Mouse (Mus musculus) kidney, embryonic 16.5 days (tissue): ENCODE results near the gene Rabep2. TPM values are rescaled to one million over a fixed set of nuclear protein-coding genes. Genes with fewer than 3 reads are reported as not detected.

Experiments
- polyA plus RNA-seq: library from polyadenylated mRNA; unstranded; fragments of >200 nt; fragmentation: Nextera tagmentation; extraction: Ambion mirVana; gene quantifications from 2 replicates; pipeline ENCODE4 v1.2.1, GENCODE M21; 2015

The Rabep2 gene
- polyA plus RNA-seq, 1 experiment from 2014 or later: 39.0 TPM

Other genes starting within 250 kb of the Rabep2 start
- gene Xpo6, start 228.3 kb upstream of the Rabep2 start, polyA plus RNA-seq: 48.3 and 54.3 TPM in 2 replicates
- gene Sbk1, start 156.1 kb upstream of the Rabep2 start, polyA plus RNA-seq: 25.9 and 29.7 TPM in 2 replicates
- 1.7 and 2.4 TPM in 2 replicates for gene Lat, start 59.2 kb upstream of the Rabep2 start, polyA plus RNA-seq
- 78.0 and 78.9 TPM in 2 replicates for gene Spns1, start 51.3 kb upstream of the Rabep2 start, polyA plus RNA-seq
- 1.9 and 2.5 TPM in 2 replicates for gene Nfatc2ip, start 32.0 kb upstream of the Rabep2 start, polyA plus RNA-seq
- gene Cd19, start 13.9 kb upstream of the Rabep2 start, polyA plus RNA-seq: 0.09 TPM in 1 of 2 replicates, not detected in the other
- gene Atp2a1, start 34.3 kb downstream of the Rabep2 start, polyA plus RNA-seq: 7.1 and 7.8 TPM in 2 replicates
- gene Sh2b1, start 46.7 kb downstream of the Rabep2 start, polyA plus RNA-seq: 62.5 and 66.5 TPM in 2 replicates
- 177 and 196 TPM in 2 replicates for gene Tufm, start 58.6 kb downstream of the Rabep2 start, polyA plus RNA-seq
- 41.5 and 47.9 TPM in 2 replicates for gene Atxn2l, start 74.7 kb downstream of the Rabep2 start, polyA plus RNA-seq
- 200 and 219 TPM in 2 replicates for gene Eif3c, start 137.7 kb downstream of the Rabep2 start, polyA plus RNA-seq
- 0.96 and 1.1 TPM in 2 replicates for gene Apobr, start 156.2 kb downstream of the Rabep2 start, polyA plus RNA-seq
- gene Cln3, start 157.1 kb downstream of the Rabep2 start, polyA plus RNA-seq: 39.3 and 41.3 TPM in 2 replicates
- not detected in 2 replicates for gene Il27, start 166.2 kb downstream of the Rabep2 start, polyA plus RNA-seq
- 6.8 and 9.5 TPM in 2 replicates for gene Nupr1, start 202.1 kb downstream of the Rabep2 start, polyA plus RNA-seq
- 50.7 and 57.2 TPM in 2 replicates for gene Sgf29, start 220.6 kb downstream of the Rabep2 start, polyA plus RNA-seq
- gene Sult1a1, start 247.7 kb downstream of the Rabep2 start, polyA plus RNA-seq: 9.1 and 9.4 TPM in 2 replicates